Mouse (Mus musculus) CH12.LX (cell line): ENCODE data around the gene Itgb1bp1. TPM values are rescaled to one million over a fixed set of nuclear protein-coding genes. Genes with fewer than 3 reads are reported as not detected.

Experiments
- DNase-seq: peaks from one replicate; pipeline ENCODE4 v3.0.0-alpha.2; 2013; ENCODE audit errors: extremely low read depth
- H3K27ac ChIP-seq: 2 replicates; pipeline ENCODE4 v1.5.1; 2012; ENCODE audit warnings: low read depth, mild to moderate bottlenecking, control low read depth, moderate library complexity; ENCODE audit not compliant: insufficient read depth
- H3K27me3 ChIP-seq: replicated peaks from 2 replicates; pipeline ENCODE3; 2012; ENCODE audit warnings: inconsistent platforms
- H3K36me3 ChIP-seq, 2 experiments: replicated peaks in 1 of 2; 2 replicates each; pipeline versions ENCODE3 to v1.6.1; 2012; ENCODE audit warnings: inconsistent platforms in 1 of 2, low read length in 1 of 2, mild to moderate bottlenecking in 1 of 2, mixed read lengths in 1 of 2, moderate library complexity in 1 of 2; ENCODE audit not compliant: control insufficient read depth in 1 of 2, insufficient read depth in 1 of 2
- H3K4me1 ChIP-seq, 2 experiments: 2 replicates each; pipeline ENCODE4 v1.6.1; 2012; ENCODE audit warnings: inconsistent platforms in 1 of 2, moderate library complexity in 1 of 2; ENCODE audit not compliant: insufficient read depth in 2 of 2, control insufficient read depth in 1 of 2
- H3K4me2 ChIP-seq: 2 replicates; pipeline ENCODE4 v1.6.1; 2012; ENCODE audit warnings: low read depth, mild to moderate bottlenecking, control low read depth; ENCODE audit not compliant: poor library complexity, insufficient read depth, severe bottlenecking
- H3K4me3 ChIP-seq, 3 experiments: fragments of 150-350 bp in 1 of 3; sonication (generic) in 1 of 3; replicated peaks in 1 of 3; 2 replicates each; pipeline versions ENCODE3 to v1.5.1; 2011 to 2012; ENCODE audit warnings: low read depth in 2 of 3, low read length in 2 of 3, mild to moderate bottlenecking in 2 of 3, moderate library complexity in 2 of 3, control low read depth in 1 of 3, improper control_type of control experiment in 1 of 3, inconsistent platforms in 1 of 3, mixed read lengths in 1 of 3; ENCODE audit not compliant: poor library complexity in 1 of 3
- H3K79me2 ChIP-seq: replicated peaks from 2 replicates; pipeline ENCODE4 v1.6.1; 2012; ENCODE audit warnings: mild to moderate bottlenecking, moderate library complexity; ENCODE audit not compliant: control insufficient read depth, poor library complexity, insufficient read depth, severe bottlenecking; ENCODE audit errors: extremely low read depth
- H3K9ac ChIP-seq: 2 replicates; pipeline ENCODE4 v1.6.1; 2012; ENCODE audit warnings: low read depth, mild to moderate bottlenecking, control low read depth, moderate library complexity; ENCODE audit not compliant: insufficient read depth
- H3K9me3 ChIP-seq: replicated peaks from 2 replicates; pipeline ENCODE3; 2012; ENCODE audit warnings: low read length, inconsistent platforms, mixed read lengths
- CHD1 ChIP-seq: IDR thresholded peaks from 2 replicates; pipeline ENCODE4 v1.6.1; 2012; ENCODE audit warnings: low read depth, low read length, improper control_type of control experiment, inconsistent platforms
- CHD2 ChIP-seq: IDR thresholded peaks from 2 replicates; pipeline ENCODE4 v1.6.1; 2011; ENCODE audit warnings: low read length, improper control_type of control experiment
- CTCF ChIP-seq, 2 experiments: IDR thresholded peaks in 1 of 2; conservative IDR thresholded peaks in 1 of 2; 2 replicates each; pipeline ENCODE4 v1.5.1; 2011 to 2012; ENCODE audit warnings: low read depth in 2 of 2, low read length in 2 of 2, improper control_type of control experiment in 1 of 2, inconsistent platforms in 1 of 2, mild to moderate bottlenecking in 1 of 2, moderate library complexity in 1 of 2
- E2F4 ChIP-seq: IDR thresholded peaks from 2 replicates; pipeline ENCODE4 v1.6.1; 2011; ENCODE audit warnings: low read depth, low read length, improper control_type of control experiment; ENCODE audit not compliant: insufficient replicate concordance
- ELF1 ChIP-seq: IDR thresholded peaks from 2 replicates; pipeline ENCODE4 v1.6.1; 2014; ENCODE audit warnings: low read depth, mild to moderate bottlenecking, inconsistent platforms, low read length, improper control_type of control experiment
- ETS1 ChIP-seq: conservative IDR thresholded peaks from 2 replicates; pipeline ENCODE4 v1.6.1; 2012; ENCODE audit warnings: low read depth, mild to moderate bottlenecking, inconsistent platforms, low read length, improper control_type of control experiment, moderate library complexity
- HCFC1 ChIP-seq: IDR thresholded peaks from 2 replicates; pipeline ENCODE4 v1.6.1; 2012; ENCODE audit warnings: low read depth, mild to moderate bottlenecking, inconsistent platforms, low read length, improper control_type of control experiment
- KAT2A ChIP-seq: IDR thresholded peaks from 2 replicates; pipeline ENCODE4 v1.6.1; 2012; ENCODE audit warnings: low read length, improper control_type of control experiment, inconsistent platforms; ENCODE audit not compliant: insufficient replicate concordance
- MAFK ChIP-seq: IDR thresholded peaks from 2 replicates; pipeline ENCODE4 v1.6.1; 2011; ENCODE audit warnings: low read length, improper control_type of control experiment; ENCODE audit not compliant: insufficient replicate concordance
- MAZ ChIP-seq: IDR thresholded peaks from 2 replicates; pipeline ENCODE4 v1.6.1; 2012; ENCODE audit warnings: low read depth, mild to moderate bottlenecking, inconsistent platforms, low read length, improper control_type of control experiment, moderate library complexity
- MXI1 ChIP-seq: IDR thresholded peaks from 2 replicates; pipeline ENCODE4 v1.6.1; 2011; ENCODE audit warnings: mild to moderate bottlenecking, low read depth, low read length, improper control_type of control experiment
- NELFE ChIP-seq: IDR thresholded peaks from 2 replicates; pipeline ENCODE4 v1.6.1; 2011; ENCODE audit warnings: low read depth, low read length, improper control_type of control experiment
- PAX5 ChIP-seq: IDR thresholded peaks from 2 replicates; pipeline ENCODE4 v1.6.1; 2012; ENCODE audit warnings: low read length, inconsistent platforms, mixed read lengths
- POLR2A ChIP-seq: IDR thresholded peaks from 2 replicates; pipeline ENCODE4 v1.6.1; 2011; ENCODE audit warnings: low read depth, mild to moderate bottlenecking, improper control_type of control experiment, low read length
- RCOR1 ChIP-seq: conservative IDR thresholded peaks from 2 replicates; pipeline ENCODE4 v1.6.1; 2012; ENCODE audit warnings: low read depth, mild to moderate bottlenecking, inconsistent platforms, low read length, improper control_type of control experiment
- SMC3 ChIP-seq: IDR thresholded peaks from 2 replicates; pipeline ENCODE4 v1.6.1; 2011; ENCODE audit warnings: low read depth, low read length, improper control_type of control experiment
- TBP ChIP-seq: conservative IDR thresholded peaks from 2 replicates; pipeline ENCODE4 v1.6.1; 2011; ENCODE audit warnings: low read depth, low read length, improper control_type of control experiment
- UBTF ChIP-seq: IDR thresholded peaks from 2 replicates; pipeline ENCODE4 v1.6.1; 2012; ENCODE audit warnings: low read depth, mild to moderate bottlenecking, inconsistent platforms, low read length, improper control_type of control experiment, moderate library complexity
- USF1 ChIP-seq: IDR thresholded peaks from 2 replicates; pipeline ENCODE4 v1.6.1; 2014; ENCODE audit warnings: low read depth, mild to moderate bottlenecking, inconsistent platforms, low read length, improper control_type of control experiment
- USF2 ChIP-seq: conservative IDR thresholded peaks from 2 replicates; pipeline ENCODE4 v1.6.1; 2011; ENCODE audit warnings: low read depth, low read length, improper control_type of control experiment
- ZC3H11A ChIP-seq: IDR thresholded peaks from 2 replicates; pipeline ENCODE4 v1.6.1; 2012; ENCODE audit warnings: low read depth, mild to moderate bottlenecking, inconsistent platforms, low read length, improper control_type of control experiment
- ZKSCAN1 ChIP-seq: IDR thresholded peaks from 2 replicates; pipeline ENCODE4 v1.6.1; 2012; ENCODE audit warnings: low read depth, inconsistent platforms, low read length, improper control_type of control experiment, borderline replicate concordance
- ZNF384 ChIP-seq: IDR thresholded peaks from 2 replicates; pipeline ENCODE4 v1.6.1; 2012; ENCODE audit warnings: low read depth, low read length, improper control_type of control experiment, inconsistent platforms
- dilution Hi-C: fragments of 300-500 bp; cut with MboI; formaldehyde crosslinking; loops from 2 replicates; pipeline ENCODE4 v1.14.3; 2020; ENCODE audit warnings: low sequenced_read_pairs; ENCODE audit not compliant: extremely low pct_unique_long_range_greater_than_20kb, extremely low pct_ligation_motif_present
- in situ Hi-C: fragments of 300-500 bp; cut with MboI; formaldehyde crosslinking; loops from 3 replicates; pipeline ENCODE4 v1.14.3; 2019; ENCODE audit warnings: low sequenced_read_pairs, low pct_ligation_motif_present, low pct_unique_long_range_greater_than_20kb, mixed read lengths
- polyA plus RNA-seq: library from polyadenylated mRNA; unstranded; fragments of >175 nt; gene quantifications from 2 replicates; pipeline ENCODE4 v1.2.1, GENCODE M21; 2012; ENCODE audit warnings: low read depth; ENCODE audit not compliant: insufficient read length
- total RNA-seq, 2 experiments: library from RNA; depleted of rRNA; stranded (reverse); fragments of 300-350 nt in 1 of 2; fragments of >200 nt in 1 of 2; gene quantifications; 2 replicates each; pipeline ENCODE4 v1.2.3; 2012 to 2014

The Itgb1bp1 gene
- total and polyA plus RNA-seq, 3 experiments, result 37.7 to 77.5 (median 57.9) TPM

DNA sequence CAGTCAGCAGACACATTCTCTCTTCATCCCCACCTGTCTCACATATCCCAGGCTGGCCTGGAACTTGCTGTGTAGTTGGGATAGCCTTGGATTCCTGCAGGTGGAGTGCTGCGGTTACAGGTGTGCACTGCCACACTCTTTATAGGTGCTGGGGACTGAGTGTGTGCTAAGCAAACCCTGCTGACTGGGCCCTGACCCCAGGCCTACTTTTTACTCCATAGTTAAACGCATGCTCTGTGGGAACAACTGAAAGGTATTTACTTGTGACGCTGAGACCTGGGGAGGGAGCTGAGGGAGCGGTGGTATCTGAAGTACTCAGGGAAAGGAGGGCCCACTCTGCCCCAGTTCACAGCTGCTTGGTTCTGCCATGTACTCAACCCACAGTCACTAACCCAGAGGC is 36.2 kb upstream of the Itgb1bp1 start:
- no peak overlapping the region for H3K4me3 ChIP-seq
- H3K4me2 ChIP-seq, result no peak overlapping the region
- no peak for TF ChIP-seq TBP
- TF ChIP-seq ELF1, result no peak
- TF ChIP-seq CHD1, result no peak
- TF ChIP-seq NELFE, result no peak
- dilution Hi-C loops (no loop called here), in situ Hi-C loops (no loop called here)
- no peaks in the 10 kb centered on the region for H3K27me3 ChIP-seq
- H3K27ac ChIP-seq, result no peak overlapping the region
- H3K36me3 ChIP-seq, result peaks cover 74 to 91% of the 10 kb centered on the region in 2 experiments
- H3K4me1 ChIP-seq, result peaks cover 3 to 17% of the 10 kb centered on the region in 2 experiments
- DNase-seq, result no peak
- H3K79me2 ChIP-seq, result peaks cover 5% of the 10 kb centered on the region
- no peaks in the 10 kb centered on the region for H3K9me3 ChIP-seq
- no peak overlapping the region for H3K9ac ChIP-seq

- in situ Hi-C loops (no loop called here), dilution Hi-C loops (no loop called here)
- TF ChIP-seq ZKSCAN1 (no peak), E2F4 (no peak), CTCF (conservative IDR thresholded peaks at IDR 0.05 in 1 of 2, IDR thresholded peaks at IDR 0.05 in 1 of 2; ENCODE audit: low read depth in 2 of 2, low read length in 2 of 2) (no peak), PAX5 (no peak), ETS1 (no peak), MAFK (no peak), USF2 (no peak), ELF1 (no peak), MAZ (no peak), HCFC1 (no peak), POLR2A (no peak)
- TF ChIP-seq, all 38 proteins: peak for 0
Measured at GRCm38 (mm10) chr12:21321170-21321569, 35.1 kb upstream of the Itgb1bp1 start.

GRCm38 (mm10) chr12:21320317-21320716 is 34.2 kb upstream of the Itgb1bp1 start:
- DNase-seq, result no peak
- H3K4me2 ChIP-seq, result no peak overlapping the region
- H3K27me3 ChIP-seq, result no peaks in the 10 kb centered on the region
- no peak for TF ChIP-seq ZC3H11A
- TF ChIP-seq MAZ, result no peak
- no peak for TF ChIP-seq ZNF384
- no peak for TF ChIP-seq NELFE
- no peak for TF ChIP-seq UBTF
- no peak for TF ChIP-seq KAT2A
- no peak for TF ChIP-seq USF1
- no peak for TF ChIP-seq MAFK
- TF ChIP-seq USF2, result no peak
- TF ChIP-seq CHD2, result no peak
- no peak for TF ChIP-seq TBP
- TF ChIP-seq RCOR1, result no peak
- TF ChIP-seq SMC3, result no peak
- no peak for TF ChIP-seq MXI1
- TF ChIP-seq ETS1, result no peak
- no peak overlapping the region for H3K9ac ChIP-seq
- in situ Hi-C loops, result no loop called here
- H3K4me1 ChIP-seq, result peaks cover 3 to 25% of the 10 kb centered on the region in 2 experiments
- dilution Hi-C loops, result no loop called here
- H3K36me3 ChIP-seq, result peaks cover 62 to 76% of the 10 kb centered on the region in 2 experiments
- H3K4me3 ChIP-seq, result no peak overlapping the region
- peaks cover 9% of the 10 kb centered on the region for H3K79me2 ChIP-seq
- no peaks in the 10 kb centered on the region for H3K9me3 ChIP-seq
- H3K27ac ChIP-seq, result no peak overlapping the region

More at GRCm38 (mm10) chr12:21321170-21321569, 35.1 kb upstream of the Itgb1bp1 start:
- Histone ChIP-seq H3K9me3 (no peaks in the 10 kb centered on the region), H3K4me3 (no peak overlapping the region), H3K9ac (no peak overlapping the region), H3K79me2 (peaks cover 9% of the 10 kb centered on the region), H3K4me1 (peaks cover 3 to 18% of the 10 kb centered on the region in 2 experiments), H3K27ac (no peak overlapping the region), H3K4me2 (no peak overlapping the region), H3K27me3 (no peaks in the 10 kb centered on the region), H3K36me3 (peaks cover 65 to 80% of the 10 kb centered on the region in 2 experiments)
- no peak for DNase-seq
